Mouse (Mus musculus) B cell, adult 67 days (primary cell): Measurements from ENCODE around the gene Impg2. TPM values are rescaled to one million over a fixed set of nuclear protein-coding genes. Genes with fewer than 3 reads are reported as not detected.

ENCODE experiments used
- total RNA-seq, 2 experiments: library from RNA; stranded (reverse); gene quantifications; 4 replicates each; pipeline ENCODE4 v1.2.4; 2023

The Impg2 gene
- 1 to 10 TPM; 2.1 to 6.1 TPM for total RNA-seq

DNA sequence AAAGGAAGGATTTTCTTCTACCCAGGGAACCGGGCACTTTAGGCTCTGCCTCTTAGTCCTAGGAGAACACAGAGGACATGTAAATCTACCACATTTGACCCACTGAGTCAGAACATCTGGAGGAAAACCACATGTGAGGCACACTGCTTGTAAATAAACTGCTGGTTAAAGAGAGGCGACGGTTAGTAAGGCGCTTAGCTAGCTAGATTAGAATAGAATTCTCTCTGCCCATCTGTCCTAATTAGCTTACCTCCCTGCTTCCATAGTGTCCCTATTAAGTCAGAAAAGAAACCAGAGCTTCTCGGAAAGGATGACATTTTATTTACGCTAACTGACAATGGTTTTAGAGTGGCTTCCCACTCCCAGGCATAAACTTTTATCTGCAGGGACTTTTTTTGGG lies at the start of gene Impg2:
Gene Impg2, plus strand, starts transcription at position 263 of the 400 bp plus-strand sequence.

Other genes starting within 250 kb of the Impg2 start
- gene Rpl24, start 238.0 kb upstream of the Impg2 start, total RNA-seq = 100 to 1,000 TPM; 741 to 763 TPM
- gene Zbtb11, start 230.4 kb upstream of the Impg2 start, total RNA-seq = 10 to 100 TPM; 48.3 to 48.8 TPM
- gene Pcnp, start 174.6 kb upstream of the Impg2 start, total RNA-seq = 100 to 1,000 TPM; 109 to 123 TPM
- gene Trmt10c, start 166.5 kb upstream of the Impg2 start, total RNA-seq = 10 to 100 TPM; 17.4 to 19.8 TPM
- gene Senp7, start 156.0 kb upstream of the Impg2 start, total RNA-seq = 100 to 1,000 TPM; 103 to 106 TPM